ENCODE assay signal across 24 mouse cellular contexts in the genomic region with DNA sequence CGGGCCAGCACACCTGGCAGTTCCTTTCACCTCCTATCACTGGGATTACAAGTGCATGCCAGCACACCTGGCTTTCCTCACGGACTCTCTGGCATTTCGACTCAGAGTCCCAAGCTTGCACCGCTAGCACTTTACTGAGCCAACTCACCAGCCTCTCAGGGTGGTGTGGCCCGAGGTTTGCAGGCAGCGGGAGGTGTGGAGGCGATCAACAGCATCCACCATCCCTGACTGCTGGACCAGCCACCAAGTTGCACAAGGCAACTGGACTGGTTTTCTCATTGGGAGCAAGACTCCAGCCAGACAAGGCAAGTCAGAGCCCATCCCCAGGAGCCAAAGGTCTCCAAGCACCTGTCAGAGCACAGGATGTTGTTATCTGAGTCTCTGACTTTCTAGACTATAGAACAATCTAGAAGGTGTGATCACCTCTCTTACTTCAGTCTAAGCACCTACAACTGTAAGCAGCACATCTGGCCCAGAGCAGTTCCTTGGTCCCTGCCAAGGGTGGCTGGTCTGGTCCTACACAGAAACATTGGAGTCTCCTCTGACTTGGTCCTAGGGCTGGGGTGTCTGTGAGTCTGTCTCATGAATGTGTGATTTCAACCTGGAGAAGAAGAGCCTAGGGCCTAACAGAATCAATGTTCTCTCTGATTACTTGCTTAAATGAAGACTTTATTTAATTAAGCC.
A peak's percentile ranks its signal among the peaks of the same experiment; 100 is the strongest.
DNase-seq lines count a peak whose midpoint lies in the region; ATAC-seq and TF ChIP-seq lines count a peak whose summit lies in the region.
"Had no signal": no experiment of that assay in that cellular context is flagged by ENCODE, and none has a peak within 500 bp of the region (broad histone marks: within the 10 kb centered on the region; RNA-seq: fewer than 3 reads in every experiment).

No protein-coding gene starts in this region.

- H3K9ac ChIP-seq in hindbrain, postnatal 0 days (replicated peaks; ENCODE audit: low read length), result no peak overlapping the region
- H3K9ac ChIP-seq: forebrain, embryonic 13.5 days; kidney, embryonic 15.5 days; limb, embryonic 12.5 days; liver, embryonic 15.5 days; lung, embryonic 14.5 days; neural tube, embryonic 15.5 days had no signal

- ATAC-seq in hindbrain, postnatal 0 days, result peak; percentile 51; the same call in 1 of the 2 replicates
- ATAC-seq in CD4-positive, CD25-positive, alpha-beta regulatory T cell, adult 4 months, result peak; percentile 55
- ATAC-seq: forebrain, embryonic 13.5 days had no signal

- WGBS in hindbrain, postnatal 0 days, result 79% methylated on average over 7 of the region's 7 CpGs
- 89% methylated on average over 7 of the region's 7 CpGs for WGBS in hindbrain, embryonic 10.5 days

- H3K9me3 ChIP-seq in hindbrain, postnatal 0 days (ENCODE audit: low read length), result no peaks in the 10 kb centered on the region
- no peaks in the 10 kb centered on the region for H3K9me3 ChIP-seq in hindbrain, embryonic 10.5 days
- H3K9me3 ChIP-seq: forebrain, embryonic 13.5 days; kidney, embryonic 15.5 days; limb, embryonic 12.5 days; liver, embryonic 15.5 days; midbrain, embryonic 10.5 days; neural tube, embryonic 15.5 days had no signal

- no peaks in the 10 kb centered on the region for H3K27me3 ChIP-seq in hindbrain, postnatal 0 days (ENCODE audit: insufficient read depth, low read length)
- H3K27me3 ChIP-seq in hindbrain, embryonic 10.5 days (ENCODE audit: insufficient read depth, poor library complexity, severe bottlenecking), result no peaks in the 10 kb centered on the region
- H3K27me3 ChIP-seq: forebrain, embryonic 13.5 days; kidney, embryonic 15.5 days; limb, embryonic 12.5 days; liver, embryonic 15.5 days; neural tube, embryonic 15.5 days had no signal

- intact Hi-C loops in heart, postnatal 36 days (cut with DNase I), result no loop called here

- no peak overlapping the region for H3K27ac ChIP-seq in hindbrain, postnatal 0 days
- no peak overlapping the region for H3K27ac ChIP-seq in hindbrain, embryonic 10.5 days
- H3K27ac ChIP-seq: forebrain, embryonic 13.5 days; kidney, embryonic 15.5 days; limb, embryonic 12.5 days; liver, embryonic 15.5 days; midbrain, embryonic 10.5 days; neural tube, embryonic 15.5 days had no signal

- no peaks in the 10 kb centered on the region for H3K36me3 ChIP-seq in hindbrain, postnatal 0 days (ENCODE audit: insufficient read depth, low read length)
- H3K36me3 ChIP-seq in hindbrain, embryonic 10.5 days, result no peaks in the 10 kb centered on the region
- H3K36me3 ChIP-seq: kidney, embryonic 15.5 days; limb, embryonic 12.5 days; liver, embryonic 15.5 days; midbrain, embryonic 10.5 days; neural tube, embryonic 15.5 days had no signal

- peak; percentile 55 for DNase-seq in heart, adult 11 months
- DNase-seq in heart, postnatal 36 days, result no peak
- no peak for DNase-seq in hindbrain, postnatal 0 days (ENCODE audit: low spot score)
- no peak for DNase-seq in hindbrain, embryonic 10.5 days (ENCODE audit: low spot score)
- peak; percentile 4 for DNase-seq in naive thymus-derived CD4-positive, alpha-beta T cell, adult 2 months (ENCODE audit: low read depth)
- no peak for DNase-seq in lung, postnatal 10 days
- DNase-seq: adrenal gland, postnatal 25 days; cerebellum, adult 11-12 months; cerebellum, adult 9-11 months; gastrocnemius, postnatal 25 days; heart, postnatal 14 days; kidney, adult 18-20 months; kidney, postnatal 25 days; lung, embryonic 14.5 days; right cerebral cortex, adult 18-20 months; spleen, adult 18-20 months had no signal

- H3K4me1 ChIP-seq in hindbrain, postnatal 0 days (ENCODE audit: insufficient read depth, low read length), result no peaks in the 10 kb centered on the region
- H3K4me1 ChIP-seq in hindbrain, embryonic 10.5 days (replicated peaks), result no peaks in the 10 kb centered on the region
- H3K4me1 ChIP-seq: forebrain, embryonic 13.5 days; kidney, embryonic 15.5 days; liver, embryonic 15.5 days; midbrain, embryonic 10.5 days had no signal

- TF ChIP-seq CTCF in hindbrain, postnatal 0 days (IDR thresholded peaks at IDR 0.05; ENCODE audit: low read depth), result no peak

- no peak overlapping the region for H3K4me2 ChIP-seq in hindbrain, postnatal 0 days (ENCODE audit: low read depth, low read length)
- H3K4me2 ChIP-seq: forebrain, embryonic 13.5 days; kidney, embryonic 15.5 days; limb, embryonic 12.5 days; liver, embryonic 15.5 days; lung, embryonic 14.5 days; neural tube, embryonic 15.5 days had no signal

- no peak overlapping the region for H3K4me3 ChIP-seq in hindbrain, postnatal 0 days (ENCODE audit: low read length)
- no peak overlapping the region for H3K4me3 ChIP-seq in hindbrain, embryonic 10.5 days
- H3K4me3 ChIP-seq: forebrain, embryonic 13.5 days; kidney, embryonic 15.5 days; limb, embryonic 12.5 days; liver, embryonic 15.5 days; midbrain, embryonic 10.5 days; myocyte; neural tube, embryonic 15.5 days had no signal

Comparison
In these comparisons a context has a peak if more than half of its experiments do, and no peak if none do; other contexts are left out.
1. DNase-seq: peak in heart, adult 11 months (single experiment) and naive thymus-derived CD4-positive, alpha-beta T cell, adult 2 months (single experiment); none in heart, postnatal 36 days (0 of 2), hindbrain, postnatal 0 days (single experiment), hindbrain, embryonic 10.5 days (single experiment) and lung, postnatal 10 days (single experiment).